Mouse (Mus musculus) liver, embryonic 15.5 days (tissue): Measurements from ENCODE around the gene P2rx5. TPM values are rescaled to one million over a fixed set of nuclear protein-coding genes. Genes with fewer than 3 reads are reported as not detected.
A peak's percentile ranks its signal among the peaks of the same experiment; 100 is the strongest.

Source experiments
- ATAC-seq: fragments of 200-750 bp; cut with Nextera tagmentation; 2 replicates; pipeline ENCODE4 v1.8.0; 2017; ENCODE audit warnings: moderate number of reproducible peaks, mild to moderate bottlenecking, moderate library complexity; ENCODE audit not compliant: insufficient read depth
- H3K27ac ChIP-seq: fragments of 300-500 bp; sonication (generic); replicated peaks from 2 replicates; pipeline ENCODE4 v1.5.1; 2015; ENCODE audit warnings: mild to moderate bottlenecking, inconsistent platforms
- H3K27me3 ChIP-seq: fragments of 300-500 bp; sonication (generic); 2 replicates; pipeline ENCODE4 v1.6.1; 2015; ENCODE audit warnings: mild to moderate bottlenecking, inconsistent platforms
- H3K36me3 ChIP-seq: fragments of 300-500 bp; sonication (generic); replicated peaks from 2 replicates; pipeline ENCODE4 v1.6.1; 2015; ENCODE audit warnings: moderate library complexity, mild to moderate bottlenecking, inconsistent platforms
- H3K4me1 ChIP-seq: fragments of 300-500 bp; sonication (generic); replicated peaks from 2 replicates; pipeline ENCODE4 v1.6.1; 2015; ENCODE audit warnings: inconsistent platforms
- H3K4me2 ChIP-seq: fragments of 300-500 bp; sonication (generic); 2 replicates; pipeline ENCODE4 v1.6.1; 2015; ENCODE audit warnings: moderate library complexity, mild to moderate bottlenecking, inconsistent platforms
- H3K4me3 ChIP-seq: fragments of 300-500 bp; sonication (generic); replicated peaks from 2 replicates; pipeline ENCODE4 v1.5.1; 2015; ENCODE audit warnings: mild to moderate bottlenecking, inconsistent platforms
- H3K9ac ChIP-seq: fragments of 300-500 bp; sonication (generic); 2 replicates; pipeline ENCODE4 v1.6.1; 2015; ENCODE audit warnings: moderate library complexity, mild to moderate bottlenecking, inconsistent platforms
- H3K9me3 ChIP-seq: fragments of 300-500 bp; sonication (generic); replicated peaks from 2 replicates; pipeline ENCODE4 v1.6.1; 2016; ENCODE audit warnings: inconsistent platforms
- WGBS: fragments of 180-500 bp; shearing (Covaris S2); methylation state at CpG from one replicate; pipeline ENCODE4 v1.1.7; 2015; ENCODE audit warnings: mixed read lengths; ENCODE audit not compliant: insufficient replicate concordance; 5-methylcytosine and 5-hydroxymethylcytosine counted together
- polyA plus RNA-seq: library from polyadenylated mRNA; unstranded; fragments of >200 nt; fragmentation: Nextera tagmentation; extraction: Ambion mirVana; gene quantifications from 2 replicates; pipeline ENCODE4 v1.2.1, GENCODE M21; 2015

P2rx5 gene
- polyA plus RNA-seq, 1 experiment from 2014 or later: 0.15 TPM

GRCm38 (mm10) chr11:73175612-73176011 lies 15.4 kb downstream of the P2rx5 start:
- Histone ChIP-seq H3K9ac (peak overlapping the region; percentile 84), H3K4me1 (peaks cover 42% of the 10 kb centered on the region), H3K27me3 (no peaks in the 10 kb centered on the region), H3K9me3 (no peaks in the 10 kb centered on the region), H3K4me3 (peak overlapping the region; percentile 96), H3K36me3 (peaks cover 19% of the 10 kb centered on the region), H3K27ac (peak overlapping the region; percentile 82), H3K4me2 (peak overlapping the region; percentile 97)
- WGBS: 27% methylated on average over 8 of the region's 8 CpGs
- ATAC-seq: no peak

GRCm38 (mm10) chr11:73176186-73176585 lies 16.0 kb downstream of the P2rx5 start:
- H3K36me3 ChIP-seq: peaks cover 19% of the 10 kb centered on the region
- H3K4me3 ChIP-seq: peak overlapping the region; percentile 96
- WGBS: 1% methylated on average over 15 of the region's 15 CpGs
- no peaks in the 10 kb centered on the region for H3K27me3 ChIP-seq
- H3K4me1 ChIP-seq: peaks cover 42% of the 10 kb centered on the region
- peak overlapping the region; percentile 97 for H3K4me2 ChIP-seq
- H3K27ac ChIP-seq: peak overlapping the region; percentile 82
- ATAC-seq: no peak
- no peaks in the 10 kb centered on the region for H3K9me3 ChIP-seq
- peak overlapping the region; percentile 84 for H3K9ac ChIP-seq

- Histone ChIP-seq H3K27ac (peak within 1 kb of the TSS; percentile 82), H3K4me1 (peaks cover 42% of the 10 kb centered on the region), H3K36me3 (peaks cover 19% of the 10 kb centered on the region), H3K27me3 (no peaks in the 10 kb centered on the region), H3K9me3 (no peaks in the 10 kb centered on the region), H3K4me2 (peak within 1 kb of the TSS; percentile 97), H3K4me3 (peak within 1 kb of the TSS; percentile 96), H3K9ac (peak within 1 kb of the TSS; percentile 84)
- ATAC-seq: peak; percentile 98
- WGBS: under 1% methylated on average over 81 of the region's 81 CpGs
Observed at GRCm38 (mm10) chr11:73176608-73177508, 16.6 kb downstream of the P2rx5 start, which contains the start of the genes Emc6 and Tax1bp3. TSS of gene Emc6 (minus strand) at chr11:73177037. TSS of gene Tax1bp3 (plus strand) at chr11:73177083.

- Histone ChIP-seq H3K27me3 (no peaks in the 10 kb centered on the region), H3K4me2 (peak overlapping the region; percentile 97), H3K36me3 (peaks cover 22% of the 10 kb centered on the region), H3K27ac (peak overlapping the region; percentile 79), H3K4me3 (peak overlapping the region; percentile 96), H3K9ac (peak overlapping the region; percentile 80), H3K9me3 (no peaks in the 10 kb centered on the region), H3K4me1 (peaks cover 38% of the 10 kb centered on the region)
- under 1% methylated on average over 28 of the region's 28 CpGs for WGBS
- peak; percentile 49 for ATAC-seq
Observed at GRCm38 (mm10) chr11:73177509-73177875, 17.3 kb downstream of the P2rx5 start.

GRCm38 (mm10) chr11:73177895-73178294 lies 17.7 kb downstream of the P2rx5 start:
- peaks cover 18% of the 10 kb centered on the region for H3K36me3 ChIP-seq
- no peaks in the 10 kb centered on the region for H3K9me3 ChIP-seq
- H3K4me1 ChIP-seq: peaks cover 37% of the 10 kb centered on the region
- peak overlapping the region; percentile 80 for H3K9ac ChIP-seq
- ATAC-seq: no peak
- peak overlapping the region; percentile 79; the same call in 1 of the 2 replicates for H3K27ac ChIP-seq
- H3K4me3 ChIP-seq: peak overlapping the region; percentile 96
- peak overlapping the region; percentile 97 for H3K4me2 ChIP-seq
- H3K27me3 ChIP-seq: no peaks in the 10 kb centered on the region
- WGBS: 14% methylated on average over 2 of the region's 2 CpGs

GRCm38 (mm10) chr11:73185872-73186615 lies 25.8 kb downstream of the P2rx5 start:
- no peak overlapping the region for H3K9ac ChIP-seq
- no peaks in the 10 kb centered on the region for H3K4me1 ChIP-seq
- H3K27ac ChIP-seq: no peak overlapping the region
- WGBS: 69% methylated on average over 10 of the region's 10 CpGs
- H3K27me3 ChIP-seq: no peaks in the 10 kb centered on the region
- no peak for ATAC-seq
- no peaks in the 10 kb centered on the region for H3K9me3 ChIP-seq
- peaks cover 57% of the 10 kb centered on the region for H3K36me3 ChIP-seq
- H3K4me2 ChIP-seq: no peak overlapping the region
- H3K4me3 ChIP-seq: no peak overlapping the region

- no peak for ATAC-seq
- H3K36me3 ChIP-seq: peaks cover 63% of the 10 kb centered on the region
- H3K4me2 ChIP-seq: no peak overlapping the region
- H3K9ac ChIP-seq: no peak overlapping the region
- H3K9me3 ChIP-seq: no peaks in the 10 kb centered on the region
- no peak overlapping the region for H3K4me3 ChIP-seq
- no peaks in the 10 kb centered on the region for H3K27me3 ChIP-seq
- no peaks in the 10 kb centered on the region for H3K4me1 ChIP-seq
- H3K27ac ChIP-seq: no peak overlapping the region
- WGBS: 74% methylated on average over 6 of the region's 6 CpGs
Observed at GRCm38 (mm10) chr11:73187231-73187630, 27.0 kb downstream of the P2rx5 start.

- ATAC-seq: no peak
- Histone ChIP-seq H3K36me3 (peaks cover 38% of the 10 kb centered on the region; the same call in 1 of the 2 replicates), H3K4me2 (no peak overlapping the region), H3K9me3 (no peaks in the 10 kb centered on the region), H3K4me3 (no peak overlapping the region), H3K27me3 (no peaks in the 10 kb centered on the region), H3K9ac (no peak overlapping the region), H3K27ac (no peak overlapping the region), H3K4me1 (peaks cover 5% of the 10 kb centered on the region)
- 55% methylated on average over 6 of the region's 6 CpGs for WGBS
Observed at GRCm38 (mm10) chr11:73193047-73193446, 32.8 kb downstream of the P2rx5 start.

GRCm38 (mm10) chr11:73194444-73194843 lies 34.2 kb downstream of the P2rx5 start:
- H3K27me3 ChIP-seq: no peaks in the 10 kb centered on the region
- peaks cover 27% of the 10 kb centered on the region; the same call in 1 of the 2 replicates for H3K36me3 ChIP-seq
- H3K4me1 ChIP-seq: peaks cover 12% of the 10 kb centered on the region
- ATAC-seq: no peak
- H3K4me3 ChIP-seq: no peak overlapping the region
- H3K4me2 ChIP-seq: no peak overlapping the region
- WGBS: 51% methylated on average over 2 of the region's 2 CpGs
- H3K27ac ChIP-seq: no peak overlapping the region
- no peak overlapping the region for H3K9ac ChIP-seq
- no peaks in the 10 kb centered on the region for H3K9me3 ChIP-seq

- H3K4me3 ChIP-seq: peak overlapping the region; percentile 76
- H3K27ac ChIP-seq: 0 out of 2 replicates have a peak overlapping the region, but pooled peaks have one; percentile 74
- peaks cover 30% of the 10 kb centered on the region for H3K4me1 ChIP-seq
- WGBS: 0% methylated on average over 1 of the region's 1 CpGs
- H3K9me3 ChIP-seq: no peaks in the 10 kb centered on the region
- H3K27me3 ChIP-seq: no peaks in the 10 kb centered on the region
- H3K9ac ChIP-seq: peak overlapping the region; percentile 86
- ATAC-seq: no peak
- 0 out of 2 replicates have a peak, but pooled peaks cover 6% of the 10 kb centered on the region for H3K36me3 ChIP-seq
- peak overlapping the region; percentile 97 for H3K4me2 ChIP-seq
Observed at GRCm38 (mm10) chr11:73198190-73198589, 38.0 kb downstream of the P2rx5 start.
